Mouse (Mus musculus): ENCODE measurements at regions not wholly inside any gene's neighbourhood (a gene's known extent, or its start where the extent isn't known, plus 50 kb on each side); places are given as distances from the start of the nearest gene placed in this dataset.
"Not testable (repeated sequence)": the region's sequence is repeated elsewhere in the genome, so short reads cannot be mapped to it uniquely, and the experiment has no call there.

GRCm38 (mm10) chr14:16087231-16087630, 161.8 kb upstream of the Ngly1 start:
- DNase-seq, result not testable (repeated sequence)

- no peak for DNase-seq
Measured at GRCm38 (mm10) chr14:16092391-16093132, 156.5 kb upstream of the Ngly1 start.

GRCm38 (mm10) chr14:16093133-16093505, 156.0 kb upstream of the Ngly1 start:
- DNase-seq, result no peak

- no peak for DNase-seq
Measured at GRCm38 (mm10) chr14:16109414-16109813, 139.7 kb upstream of the Ngly1 start.

DNA sequence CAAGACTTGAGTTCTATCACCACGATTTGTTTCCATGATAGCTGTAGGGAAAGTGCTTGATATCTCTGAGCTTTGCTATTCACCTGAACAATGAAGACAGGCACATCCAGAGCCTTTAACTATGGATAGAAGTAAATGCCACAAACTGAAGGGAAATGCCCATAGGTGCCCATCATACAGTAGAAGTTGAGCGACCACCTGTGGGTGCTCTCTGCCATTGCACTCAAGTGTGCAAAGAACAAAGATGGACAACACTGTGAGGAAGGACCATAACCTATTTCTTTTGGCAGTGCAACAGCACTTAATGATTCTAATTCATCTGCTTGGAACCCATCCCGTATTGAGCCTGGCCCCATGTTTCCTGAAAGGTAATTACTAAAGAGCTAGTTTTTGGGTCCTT, 116.4 kb upstream of the Ngly1 start:
- no peak for DNase-seq

DNA sequence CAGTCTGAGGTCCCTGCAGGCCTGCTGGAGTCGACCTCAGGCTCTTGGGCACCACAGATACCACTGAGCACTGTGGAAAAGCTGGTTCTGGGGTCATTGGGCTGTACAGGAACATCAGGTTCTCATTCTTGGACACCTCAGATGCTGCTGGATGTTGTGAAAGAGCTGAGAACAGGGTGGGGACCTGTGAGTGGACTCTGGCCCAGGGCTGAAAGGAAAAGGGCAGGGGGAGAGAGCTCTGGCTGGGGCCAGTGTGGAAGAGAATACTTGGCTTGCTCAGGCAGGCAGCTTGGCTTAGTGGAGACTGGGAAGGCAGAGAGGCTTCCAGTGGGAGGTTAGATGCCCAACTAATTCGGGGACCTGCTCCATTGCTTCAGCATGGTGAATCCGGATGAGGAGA, 115.7 kb upstream of the Ngly1 start:
- DNase-seq, result no peak

DNA sequence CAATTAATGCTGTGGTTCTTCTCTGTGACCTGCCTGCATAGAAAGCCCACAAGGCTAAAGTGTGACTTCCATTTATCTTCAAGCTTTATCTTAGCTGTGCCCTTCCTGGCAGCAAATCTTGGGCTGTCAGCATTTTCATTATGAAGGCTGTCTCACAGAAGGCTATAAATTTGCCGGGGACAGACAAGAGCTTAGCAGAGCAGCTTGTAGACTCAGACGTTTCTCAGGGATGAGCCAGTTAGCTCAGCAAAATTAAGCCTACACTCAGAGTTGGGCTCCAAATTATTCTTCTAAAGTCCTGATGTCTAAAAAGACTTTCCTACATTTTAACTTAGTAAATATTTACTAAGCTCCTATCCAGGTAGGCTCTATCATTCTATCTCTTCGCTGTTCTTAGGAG, 112.9 kb upstream of the Ngly1 start:
- no peak for DNase-seq

- DNase-seq, result no peak
Measured at GRCm38 (mm10) chr14:16144299-16144698, 104.8 kb upstream of the Ngly1 start.

DNA sequence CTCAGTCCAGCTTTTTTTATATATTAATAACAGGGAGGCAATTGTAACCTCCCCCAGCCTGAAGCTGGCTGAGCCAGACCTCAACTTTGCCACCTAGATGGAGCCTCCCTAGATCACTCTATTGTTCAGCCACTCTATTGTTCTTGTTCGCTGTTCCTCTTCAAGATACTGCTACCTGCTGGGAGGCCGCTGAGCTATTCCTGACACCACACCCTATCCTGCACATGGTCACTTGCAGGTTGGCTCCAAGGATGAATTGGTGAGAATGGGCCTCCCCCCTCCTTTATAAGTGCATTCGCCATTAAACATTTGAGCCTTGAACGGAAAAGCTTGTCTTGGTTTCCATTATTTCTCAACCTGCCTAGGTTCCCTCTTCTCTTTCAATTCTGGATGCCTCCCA, 102.3 kb upstream of the Ngly1 start:
- no peak for DNase-seq

DNA sequence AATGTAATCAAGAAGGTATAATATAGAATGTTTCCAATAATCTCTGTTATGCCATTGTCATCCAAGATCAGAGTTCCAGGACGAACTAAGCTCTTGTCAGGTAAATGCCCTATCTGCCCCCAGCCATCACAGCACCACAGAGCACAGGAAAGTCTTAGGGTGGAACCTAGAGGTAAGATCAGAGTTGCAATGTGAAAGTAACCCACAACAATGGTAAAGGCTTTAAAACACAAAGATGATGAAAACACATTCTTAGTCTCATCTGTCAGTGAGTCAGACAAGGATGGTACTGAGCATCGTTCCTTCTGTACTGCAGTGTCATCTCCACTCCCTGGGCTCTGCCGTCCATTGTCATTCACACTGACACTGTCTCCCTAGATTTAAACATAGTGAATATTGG, 97.3 kb upstream of the Ngly1 start:
- DNase-seq, result no peak

DNA sequence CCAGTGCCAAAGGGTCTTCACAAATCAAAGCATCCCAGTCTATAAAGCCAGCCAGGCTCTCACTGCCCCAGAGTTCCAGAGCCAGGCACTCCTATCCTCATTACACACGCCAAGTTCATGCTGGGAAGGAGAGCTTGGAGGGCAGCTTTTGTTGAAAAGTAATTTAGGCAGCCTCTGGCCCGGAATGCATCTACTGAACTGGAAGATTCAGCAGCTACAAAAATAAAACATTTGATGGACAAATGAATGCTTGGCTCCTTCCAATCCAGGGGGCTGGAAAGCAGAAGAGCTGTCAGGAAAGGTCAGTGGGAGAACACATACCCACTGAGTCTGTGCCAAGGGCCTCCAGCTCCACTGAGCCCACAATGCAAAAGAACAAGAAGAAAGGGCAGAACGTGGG, 96.4 kb upstream of the Ngly1 start:
- no peak for DNase-seq

GRCm38 (mm10) chr14:16155106-16155505, 94.0 kb upstream of the Ngly1 start:
- no peak for DNase-seq

DNA sequence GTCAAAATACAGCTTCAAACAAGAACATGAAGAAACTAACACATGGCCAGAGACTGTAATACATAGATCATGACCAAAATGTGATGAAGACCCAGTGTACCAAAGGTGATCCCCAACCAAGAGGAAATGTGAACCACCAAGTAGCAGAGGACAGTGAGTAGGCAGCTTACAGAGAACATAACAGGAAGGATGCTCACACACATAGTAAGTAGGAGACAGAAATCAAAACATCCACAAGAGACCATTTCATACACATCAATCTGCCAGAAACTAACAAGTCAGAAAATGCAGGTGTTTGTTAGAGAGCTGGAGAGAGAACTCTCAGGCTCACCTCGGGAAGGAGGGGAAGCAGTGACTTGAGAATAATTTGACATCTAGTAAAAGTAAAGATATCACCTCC, 78.9 kb upstream of the Ngly1 start:
- no peak for DNase-seq

DNA sequence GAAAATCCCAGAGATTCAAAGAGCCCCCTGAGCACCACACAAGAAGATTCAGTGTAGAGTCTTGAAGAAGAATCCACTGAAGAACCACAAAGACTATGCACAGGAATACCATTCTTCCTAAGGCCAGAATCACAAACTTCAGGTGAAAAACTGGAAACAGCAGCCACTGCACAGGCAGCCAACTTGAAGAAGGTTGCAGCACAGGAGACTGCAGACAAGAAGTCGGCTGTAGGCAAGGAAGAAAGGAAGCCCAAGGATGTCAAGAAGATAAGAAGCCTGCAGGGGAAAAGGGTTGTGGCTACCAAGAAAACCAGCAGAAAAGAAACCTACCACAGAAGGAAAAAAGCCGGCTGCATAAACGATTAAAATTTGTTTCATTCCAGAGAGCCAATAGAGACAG, 76.8 kb upstream of the Ngly1 start:
- DNase-seq, result no peak

DNA sequence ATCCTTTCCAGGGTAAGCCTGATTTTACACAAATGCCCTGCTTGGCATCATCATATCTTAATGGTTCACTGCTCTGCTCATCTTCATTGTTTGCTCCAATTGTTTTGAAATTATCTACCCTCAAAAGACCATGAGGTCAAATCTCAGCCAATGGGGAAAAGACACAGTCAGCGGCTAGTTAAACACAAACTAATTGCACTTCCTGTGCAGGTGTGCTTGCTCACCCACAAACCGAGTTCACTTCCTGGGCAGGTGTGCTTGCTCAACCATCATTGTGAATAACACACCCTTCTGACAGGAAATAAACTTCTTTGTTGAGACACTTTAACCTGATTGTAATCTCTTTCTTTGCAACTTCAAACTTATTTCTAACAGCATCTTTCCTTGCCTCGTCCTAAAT, 75.8 kb upstream of the Ngly1 start:
- DNase-seq, result no peak

GRCm38 (mm10) chr14:16178227-16178626, 70.9 kb upstream of the Ngly1 start:
- DNase-seq, result no peak

DNA sequence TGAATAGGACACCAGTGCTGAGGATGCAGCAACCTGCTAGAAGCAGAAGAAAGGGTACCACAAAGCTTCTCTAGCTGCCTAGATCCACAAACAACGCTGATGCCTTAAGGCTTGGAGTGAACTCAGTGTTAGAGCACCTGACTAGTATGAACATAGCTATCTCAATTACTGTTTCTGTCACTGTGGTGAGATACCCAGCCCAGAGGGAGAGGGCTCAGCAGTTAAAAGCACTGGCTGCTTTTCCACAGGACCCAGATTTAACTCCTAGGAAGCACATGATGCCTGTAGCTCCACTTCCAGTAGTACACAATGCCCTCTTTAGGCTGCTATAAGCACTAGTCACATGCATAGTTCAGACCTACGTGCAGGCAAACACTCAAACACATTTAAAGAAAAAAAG, 67.3 kb upstream of the Ngly1 start:
- DNase-seq, result no peak

DNA sequence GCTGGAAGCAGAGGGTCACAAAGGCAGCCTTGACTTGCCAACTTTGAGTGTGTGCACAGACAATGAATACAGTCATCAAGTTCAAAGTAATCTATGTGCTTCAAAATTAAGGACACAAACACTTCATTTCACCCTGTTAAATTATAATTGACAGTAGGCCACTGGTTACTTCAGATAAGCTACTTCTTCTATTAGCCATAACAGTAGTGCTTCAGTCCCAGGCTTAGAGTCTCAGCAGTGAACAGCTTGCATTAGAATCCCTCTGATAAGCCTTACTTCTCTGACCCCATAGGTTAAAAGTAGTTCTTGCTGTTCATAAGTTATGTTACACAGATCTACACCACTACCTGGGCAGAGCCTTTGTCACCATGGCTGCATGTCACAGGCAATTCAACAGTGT, 63.8 kb upstream of the Ngly1 start:
- no peak for DNase-seq
